ENCODE assay signal across 8 mouse cellular contexts in the genomic region with DNA sequence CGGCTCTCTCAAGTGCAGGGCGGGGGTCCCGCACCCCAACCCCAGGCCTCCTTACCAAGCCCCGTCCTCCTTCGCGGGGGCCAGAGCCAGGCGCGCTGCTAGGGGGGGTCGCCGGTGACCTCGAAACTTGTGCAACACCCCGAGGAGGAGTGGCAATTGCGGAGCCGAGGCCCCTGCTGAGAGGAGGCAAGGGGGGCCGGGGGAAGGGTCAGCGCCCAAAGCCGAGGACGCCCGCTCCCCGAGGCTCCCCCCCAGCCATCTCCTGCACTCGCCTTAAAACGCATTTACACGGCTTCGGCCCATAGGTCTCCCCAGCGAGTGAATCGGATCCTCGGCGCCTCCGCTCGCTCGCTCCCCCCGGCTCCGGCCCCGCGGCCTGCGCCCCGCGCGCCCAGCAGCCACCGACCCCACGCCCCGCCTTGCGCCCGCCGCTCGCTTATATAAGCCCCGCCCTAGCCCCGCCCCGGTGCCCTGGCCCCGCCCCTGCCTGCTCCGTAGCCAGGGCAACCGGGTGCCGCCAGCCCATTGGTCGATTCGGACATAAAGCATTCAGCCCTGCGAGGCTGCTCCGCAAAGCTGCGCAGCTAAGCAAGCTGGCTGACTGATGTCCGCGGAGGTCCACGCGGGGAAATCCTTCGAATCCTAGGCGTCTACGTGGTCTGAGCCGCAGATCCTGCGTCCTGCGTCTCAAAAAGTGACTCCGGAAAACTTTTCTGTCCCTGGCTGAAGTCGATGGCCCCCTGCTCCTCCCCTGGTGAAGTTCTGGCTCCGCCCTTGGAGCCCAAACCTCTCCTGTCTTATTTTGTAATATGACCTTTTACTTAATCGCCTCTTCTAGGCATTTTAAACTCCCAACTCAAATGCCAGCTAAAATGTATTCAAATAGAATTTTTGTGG. TPM values are rescaled to one million over a fixed set of nuclear protein-coding genes. Genes with fewer than 3 reads are reported as not detected.
A peak's percentile ranks its signal among the peaks of the same experiment; 100 is the strongest.
DNase-seq lines count a peak whose midpoint lies in the region; ATAC-seq and TF ChIP-seq lines count a peak whose summit lies in the region.

Gene Azin2 (minus strand): TSS at position 414 of the 897 bp plus-strand sequence.

- peak within 1 kb of the TSS; percentile 66 for H3K4me3 ChIP-seq in embryonic facial prominence, embryonic 13.5 days
- H3K4me3 ChIP-seq in limb, embryonic 11.5 days (ENCODE audit: low read depth, low read length), result peak within 1 kb of the TSS; percentile 76
- peak within 1 kb of the TSS; percentile 64 for H3K4me3 ChIP-seq in midbrain, embryonic 13.5 days (replicated peaks)
- peak within 1 kb of the TSS; percentile 74 for H3K4me3 ChIP-seq in small intestine, adult 2 months (ENCODE audit: low read depth, low read length)

- peak within 1 kb of the TSS; percentile 75 for H3K4me2 ChIP-seq in embryonic facial prominence, embryonic 13.5 days
- H3K4me2 ChIP-seq in limb, embryonic 11.5 days (ENCODE audit: low read depth, severe bottlenecking), result peak within 1 kb of the TSS; percentile 93
- H3K4me2 ChIP-seq in midbrain, embryonic 13.5 days (replicated peaks), result peak within 1 kb of the TSS; percentile 92

- peaks cover 57% of the 10 kb centered on the region for H3K4me1 ChIP-seq in embryonic facial prominence, embryonic 13.5 days
- H3K4me1 ChIP-seq in limb, embryonic 11.5 days (ENCODE audit: control insufficient read depth, insufficient read depth, low read length), result peaks cover 7% of the 10 kb centered on the region
- peaks cover 39% of the 10 kb centered on the region for H3K4me1 ChIP-seq in midbrain, embryonic 13.5 days (replicated peaks)
- H3K4me1 ChIP-seq in small intestine, adult 2 months (ENCODE audit: control insufficient read depth, insufficient read depth, insufficient read length, low read length), result peaks cover 3% of the 10 kb centered on the region

- DNase-seq in 3134 (ENCODE audit: extremely low read depth, insufficient read length, low spot score), result peak; percentile 93
- DNase-seq in adrenal gland, postnatal 36 days, result peak; percentile 94
- peak; percentile 92 to 93 for DNase-seq in heart, adult 18-20 months
- DNase-seq in kidney, adult 18-20 months, result peak; percentile 94
- peak; percentile 99 for DNase-seq in limb, embryonic 11.5 days (ENCODE audit: low spot score)

- ATAC-seq in embryonic facial prominence, embryonic 13.5 days (ENCODE audit: insufficient number of reproducible peaks, insufficient read depth, low FRiP score, low TSS enrichment, low read depth), result peak; percentile 90
- peak; percentile 93 for ATAC-seq in limb, embryonic 11.5 days (ENCODE audit: insufficient number of reproducible peaks, low FRiP score, low TSS enrichment, low read depth)
- peak; percentile 94 for ATAC-seq in midbrain, embryonic 13.5 days

- peak within 1 kb of the TSS; percentile 85 for H3K9ac ChIP-seq in embryonic facial prominence, embryonic 13.5 days
- peak within 1 kb of the TSS; percentile 78 for H3K9ac ChIP-seq in limb, embryonic 11.5 days (ENCODE audit: low read length)
- peak within 1 kb of the TSS; percentile 84 for H3K9ac ChIP-seq in midbrain, embryonic 13.5 days (replicated peaks)

- TF ChIP-seq CTCF in small intestine, adult 2 months (IDR thresholded peaks at IDR 0.05; ENCODE audit: extremely low read depth, insufficient read length, insufficient replicate concordance, low read depth, low read length), result no peak

- no peaks in the 10 kb centered on the region for H3K9me3 ChIP-seq in embryonic facial prominence, embryonic 13.5 days
- H3K9me3 ChIP-seq in limb, embryonic 11.5 days (ENCODE audit: control insufficient read depth, low read length), result no peaks in the 10 kb centered on the region
- H3K9me3 ChIP-seq in midbrain, embryonic 13.5 days, result no peaks in the 10 kb centered on the region

- H3K27ac ChIP-seq in embryonic facial prominence, embryonic 13.5 days, result peak within 1 kb of the TSS; percentile 92
- H3K27ac ChIP-seq in limb, embryonic 11.5 days (replicated peaks; ENCODE audit: low read depth, low read length), result no peak within 1 kb of the TSS
- H3K27ac ChIP-seq in midbrain, embryonic 13.5 days, result peak within 1 kb of the TSS; percentile 72
- H3K27ac ChIP-seq in small intestine, adult 2 months (ENCODE audit: insufficient read depth, low read depth, low read length), result no peak within 1 kb of the TSS

- under 1% methylated on average over 72 of the region's 72 CpGs for WGBS in embryonic facial prominence, embryonic 13.5 days
- 1% methylated on average over 71 of the region's 72 CpGs for WGBS in limb, embryonic 11.5 days
- under 1% methylated on average over 70 of the region's 72 CpGs for WGBS in midbrain, embryonic 13.5 days
- 2% methylated on average over 69 of the region's 72 CpGs for WGBS in small intestine, adult 2 months

- no peaks in the 10 kb centered on the region for H3K27me3 ChIP-seq in embryonic facial prominence, embryonic 13.5 days
- no peaks in the 10 kb centered on the region for H3K27me3 ChIP-seq in limb, embryonic 11.5 days (ENCODE audit: control insufficient read depth, insufficient read depth, low read length)
- H3K27me3 ChIP-seq in midbrain, embryonic 13.5 days, result peaks cover 14% of the 10 kb centered on the region
- peaks cover 3% of the 10 kb centered on the region; the same call in 1 of the 2 replicates for H3K27me3 ChIP-seq in small intestine, adult 2 months (ENCODE audit: control insufficient read depth, insufficient read depth, low read length)

- H3K36me3 ChIP-seq in embryonic facial prominence, embryonic 13.5 days, result no peaks in the 10 kb centered on the region
- no peaks in the 10 kb centered on the region for H3K36me3 ChIP-seq in limb, embryonic 11.5 days (ENCODE audit: control insufficient read depth, insufficient read depth, low read length)
- no peaks in the 10 kb centered on the region for H3K36me3 ChIP-seq in midbrain, embryonic 13.5 days
- no peaks in the 10 kb centered on the region for H3K36me3 ChIP-seq in small intestine, adult 2 months (ENCODE audit: control insufficient read depth, insufficient read depth, low read length)

- peak; percentile 79; the same call in 1 of the 2 replicates for TF ChIP-seq POLR2A in small intestine, adult 2 months (IDR thresholded peaks at IDR 0.05; ENCODE audit: low read depth, low read length)

RNA-seq across cellular contexts. Expression of gene Azin2, which starts in this region (rescaled TPM):
- 10 to 100 TPM; 51.6 to 70.4 TPM for total RNA-seq in adrenal gland, postnatal 36 days (2021)
- 31.5 and 36.3 TPM in 2 replicates for polyA plus RNA-seq in embryonic facial prominence, embryonic 13.5 days (2015; fragmentation: Nextera tagmentation; extraction: Ambion mirVana)
- total RNA-seq in heart, adult 18-20 months (2021), result 1 to 10 TPM; 2.3 to 3.5 TPM
- 14.9 and 15.4 TPM in 2 replicates for polyA plus RNA-seq in limb, embryonic 11.5 days (2014; fragmentation: Nextera tagmentation; extraction: Ambion mirVana)
- 17.4 and 21.3 TPM in 2 replicates for polyA plus RNA-seq in midbrain, embryonic 13.5 days (2015; fragmentation: Nextera tagmentation; extraction: Ambion mirVana)
- 2.3 and 3.2 TPM in 2 replicates for polyA plus RNA-seq in small intestine, adult 2 months (2012; rRNA removed)

Comparison
In these comparisons a context has a peak if more than half of its experiments do, and no peak if none do; other contexts are left out.
1. RNA of gene Azin2 (total RNA-seq): 51.6 to 70.4 TPM in adrenal gland, postnatal 36 days; 2.3 to 3.5 TPM in heart, adult 18-20 months; every median in the first group is over 10 times any median in the second.
2. H3K27ac ChIP-seq: peak in embryonic facial prominence, embryonic 13.5 days (single experiment) and midbrain, embryonic 13.5 days (single experiment); none in limb, embryonic 11.5 days (single experiment) and small intestine, adult 2 months (single experiment).
3. Peak in every context shown above with its lines, with median percentiles within 50 percentile points of each other: DNase-seq, ATAC-seq, H3K4me2 ChIP-seq, H3K4me3 ChIP-seq and H3K9ac ChIP-seq.